Mouse (Mus musculus) gastrocnemius, postnatal 25 days (tissue): Measurements from ENCODE around the gene Vstm2l. TPM values are rescaled to one million over a fixed set of nuclear protein-coding genes. Genes with fewer than 3 reads are reported as not detected.

Experiments
- DNase-seq: peaks from one replicate; pipeline ENCODE4 v3.0.0; 2022
- long read RNA-seq, 2 experiments: library from polyadenylated mRNA; stranded (forward); transcript quantifications; one replicate each; pipeline ENCODE4 v2.0.0; 2021
- total RNA-seq, 2 experiments: library from RNA; stranded (reverse); gene quantifications; 1 replicate in 1 of 2; 2 replicates in 1 of 2; pipeline ENCODE4 v1.2.3; 2021

Vstm2l gene
- not detected for total RNA-seq
- long read RNA-seq, experiment 1 = 0 reads
- long read RNA-seq, experiment 2 = 0 reads

- DNase-seq = no peak
Observed at GRCm38 (mm10) chr2:157914105-157914764, at the start of gene Vstm2l. Gene Vstm2l, plus strand, starts transcription at chr2:157914653.

DNA sequence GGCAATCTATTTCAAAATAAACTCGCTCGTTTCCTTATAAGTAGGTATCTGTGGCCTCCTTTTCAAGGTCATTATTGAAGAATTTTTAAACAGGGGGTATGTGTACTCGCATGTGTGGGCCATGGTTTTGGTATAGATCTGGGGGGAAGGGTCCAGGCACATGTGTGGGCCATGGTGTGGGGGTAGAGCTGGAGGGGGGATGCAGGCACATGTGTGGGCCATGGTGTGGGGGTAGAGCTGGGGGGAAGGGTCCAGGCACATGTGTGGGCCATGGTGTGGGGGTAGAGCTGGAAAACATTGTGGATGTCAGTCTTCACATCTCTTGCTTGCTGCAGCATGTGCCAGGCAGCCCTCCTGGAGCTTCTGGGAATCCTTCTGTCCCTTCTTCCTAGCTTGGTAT is 47.3 kb upstream of the Vstm2l start:
- no peak for DNase-seq

DNA sequence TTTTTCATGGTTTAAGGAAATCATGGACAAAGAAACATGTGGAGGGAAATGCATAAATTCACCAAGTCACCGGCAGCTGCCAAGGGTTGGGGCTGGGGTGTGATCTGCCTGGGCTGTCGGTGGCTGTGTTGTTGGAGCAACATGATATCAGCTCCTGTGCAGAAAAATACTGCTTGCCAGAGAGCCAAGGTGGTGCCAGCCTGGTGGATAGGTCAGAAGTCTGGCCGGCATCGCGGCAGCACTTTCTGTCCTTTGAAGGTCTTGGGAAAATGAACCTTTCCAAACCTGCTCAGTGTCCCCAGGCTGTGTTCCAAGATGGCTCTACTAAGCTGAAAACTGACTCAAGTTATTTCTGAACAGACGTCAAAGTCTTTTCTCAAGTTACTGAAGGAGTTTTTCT is 44.2 kb upstream of the Vstm2l start:
- peak; percentile 87 for DNase-seq

DNA sequence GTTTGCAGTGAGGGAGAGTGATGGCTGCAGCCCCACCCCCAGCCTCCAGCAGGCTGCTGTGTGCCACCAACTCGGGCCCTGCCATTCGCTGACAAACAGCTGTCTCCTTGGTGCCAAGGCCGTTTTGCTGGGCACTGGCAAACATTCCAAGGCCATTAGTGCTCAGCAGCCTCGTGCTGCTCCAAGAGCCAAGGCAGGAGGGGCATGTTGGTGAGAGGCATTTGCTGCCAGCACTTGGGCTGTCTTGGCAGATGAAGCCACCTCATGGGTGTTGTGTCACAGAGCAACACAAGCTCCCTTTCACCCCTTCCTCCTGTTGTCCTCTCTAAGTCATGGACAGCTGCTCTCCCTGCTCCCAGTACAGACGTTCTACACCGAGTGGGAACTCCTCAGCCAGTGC is 41.2 kb upstream of the Vstm2l start:
- peak; percentile 89 for DNase-seq

DNA sequence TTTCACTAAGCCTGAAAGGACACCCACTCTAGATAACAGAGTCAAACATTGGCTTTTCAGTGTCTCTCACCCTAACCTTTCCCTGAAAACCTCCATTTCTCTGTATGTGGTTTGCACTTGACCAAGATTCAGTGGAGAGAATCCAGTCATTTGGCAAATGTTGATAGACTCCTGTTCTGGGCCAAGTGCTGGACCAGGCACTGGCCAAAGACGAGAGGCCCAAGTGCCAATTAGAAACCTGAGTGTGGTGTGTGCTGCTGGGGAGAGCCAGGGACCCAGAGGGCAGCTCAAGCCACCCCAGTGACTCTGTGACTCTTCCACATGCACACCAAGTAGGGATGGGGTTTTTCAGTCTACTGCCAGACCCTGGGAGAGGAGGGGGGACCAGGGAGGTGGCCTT is 40.8 kb upstream of the Vstm2l start:
- DNase-seq = peak; percentile 81

DNA sequence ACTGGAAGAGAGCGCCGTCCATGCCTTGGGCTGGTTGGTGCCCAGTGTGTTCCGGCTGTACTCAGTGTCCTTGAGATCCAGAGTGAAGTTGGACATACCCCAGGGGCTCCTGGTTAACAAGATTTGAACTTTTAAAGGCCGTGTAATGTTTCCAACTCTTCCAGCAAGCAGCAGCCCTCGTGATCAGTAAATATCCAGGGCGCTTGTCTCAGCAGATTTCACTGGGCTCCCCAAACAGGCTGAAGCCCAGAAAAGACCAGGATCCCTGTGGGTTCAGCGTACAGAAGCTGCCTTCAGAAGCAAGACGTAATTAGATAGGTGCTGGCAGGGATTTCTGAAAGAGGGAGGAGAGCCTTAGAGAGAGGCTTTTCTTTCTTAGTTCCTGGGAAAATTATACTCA is 39.3 kb upstream of the Vstm2l start:
- peak; percentile 66 for DNase-seq

DNA sequence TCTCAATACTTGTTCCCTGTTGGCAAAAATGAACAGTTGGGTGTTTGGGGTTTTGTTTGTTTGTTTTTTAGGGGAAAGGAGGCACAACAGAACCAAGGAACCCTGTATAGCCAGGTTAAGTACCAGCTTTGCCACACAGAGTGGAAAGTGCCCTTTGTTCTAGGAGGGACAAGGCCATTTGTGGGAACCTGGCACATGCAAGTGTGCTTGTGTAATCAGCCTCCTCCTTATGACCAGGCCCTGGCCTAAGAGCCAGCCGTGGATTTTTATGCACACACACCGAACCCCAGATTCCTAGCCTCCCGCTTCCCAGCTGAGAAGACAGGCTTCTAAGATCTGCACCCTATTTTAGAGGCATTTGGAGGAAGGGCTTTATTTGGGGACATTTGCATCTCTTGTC is 37.1 kb upstream of the Vstm2l start:
- DNase-seq = no peak

GRCm38 (mm10) chr2:157877967-157878366 is 36.5 kb upstream of the Vstm2l start:
- no peak for DNase-seq

DNA sequence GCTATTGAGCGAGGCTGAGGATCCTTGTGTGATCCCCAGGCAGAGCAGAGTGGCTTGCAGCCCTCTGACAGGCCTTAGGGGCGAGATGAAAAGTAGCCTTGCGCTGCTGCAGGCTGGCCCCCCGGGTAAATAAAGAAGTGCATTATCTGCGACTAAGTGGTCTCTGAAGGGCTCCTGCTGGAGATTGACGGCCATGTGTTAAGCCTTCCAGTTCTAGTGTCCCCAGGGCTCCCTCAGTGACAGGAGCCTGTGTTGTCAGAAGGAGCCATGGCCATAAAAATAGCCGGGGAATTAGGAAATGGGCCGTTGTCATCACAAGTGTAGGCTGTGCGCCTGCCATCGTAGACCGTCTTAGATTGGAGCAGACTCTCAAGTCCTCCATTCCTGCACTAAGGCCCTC is 32.5 kb upstream of the Vstm2l start:
- no peak for DNase-seq

GRCm38 (mm10) chr2:157887275-157888025 is 27.0 kb upstream of the Vstm2l start:
- DNase-seq = no peak

GRCm38 (mm10) chr2:157891166-157891565 is 23.3 kb upstream of the Vstm2l start:
- no peak for DNase-seq

GRCm38 (mm10) chr2:157897131-157897530 is 17.3 kb upstream of the Vstm2l start:
- DNase-seq = no peak

- peak; percentile 60 for DNase-seq
Observed at GRCm38 (mm10) chr2:157913204-157913636, 1.2 kb upstream of the Vstm2l start.

DNA sequence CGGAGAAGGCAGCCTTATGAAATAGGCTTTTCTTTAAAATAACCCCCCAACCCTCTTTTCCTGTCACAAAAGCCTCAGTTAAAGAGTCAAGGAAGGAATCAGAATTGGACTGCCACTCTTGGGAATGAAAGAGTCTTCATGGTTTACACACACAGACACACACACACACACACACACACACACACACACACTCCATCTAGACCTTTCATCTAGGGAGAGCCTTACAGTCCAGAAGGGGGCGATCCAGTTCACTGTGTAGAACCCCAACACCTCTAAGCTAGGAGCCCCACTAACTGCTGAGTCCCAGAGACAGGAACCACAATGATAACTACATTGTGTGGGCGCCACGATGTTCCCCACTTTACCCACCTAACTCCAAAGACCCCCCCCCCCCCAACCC is 748 bp upstream of the Vstm2l start:
- DNase-seq = no peak

DNA sequence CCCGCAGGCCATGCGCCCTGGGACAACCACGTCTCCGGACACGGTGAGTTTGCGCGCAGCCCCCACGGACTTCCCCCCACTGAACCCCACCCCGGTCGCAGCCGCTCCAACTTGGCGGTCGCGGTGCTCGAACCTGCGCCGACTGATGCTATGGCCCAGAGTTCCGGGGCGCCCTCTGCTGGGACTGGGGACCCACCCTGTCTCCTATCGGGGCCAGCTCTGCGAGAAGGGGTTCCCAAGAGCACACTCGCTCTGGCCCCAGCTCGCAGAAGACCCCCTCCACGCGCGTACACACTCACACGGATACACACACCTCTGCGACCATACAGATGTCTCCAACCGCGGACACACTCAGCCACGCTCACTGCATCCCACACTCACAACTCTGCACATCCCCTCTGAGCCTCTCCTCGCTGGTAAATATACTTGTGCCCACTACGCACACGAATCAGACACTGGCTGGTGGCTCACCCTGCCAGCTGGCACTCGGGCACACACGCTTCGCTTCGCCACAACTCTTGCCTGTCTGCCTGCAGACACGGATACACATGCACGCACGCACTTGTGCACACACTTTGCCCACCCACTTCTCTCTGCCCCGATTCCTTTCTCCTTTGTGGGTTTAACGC is 550 bp downstream of the Vstm2l start:
- no peak for DNase-seq

GRCm38 (mm10) chr2:157918529-157918928 is 4.1 kb downstream of the Vstm2l start:
- DNase-seq = no peak

- DNase-seq = no peak
Observed at GRCm38 (mm10) chr2:157921551-157921950, 7.1 kb downstream of the Vstm2l start.

GRCm38 (mm10) chr2:157923406-157923805 is 9.0 kb downstream of the Vstm2l start:
- no peak for DNase-seq

DNA sequence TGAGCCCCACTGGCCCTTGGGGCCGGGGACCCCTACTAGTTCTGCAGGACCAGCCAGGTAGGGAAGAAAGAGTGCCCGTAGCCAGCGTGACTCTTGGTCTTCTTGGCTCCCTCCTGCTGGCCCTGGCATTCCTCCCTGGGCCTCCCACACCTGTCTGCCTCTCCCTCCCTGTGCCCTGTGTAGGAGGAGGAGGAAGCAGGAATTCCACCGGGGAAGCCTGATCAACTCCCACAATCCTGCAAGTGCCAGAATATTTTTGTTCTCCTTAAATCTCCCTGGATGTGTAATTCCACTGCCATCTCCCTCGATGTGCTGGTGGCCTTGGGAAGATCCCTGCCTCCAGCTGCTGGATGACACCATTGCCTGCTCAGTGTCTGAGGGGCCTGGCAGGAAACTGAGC is 10.1 kb downstream of the Vstm2l start:
- DNase-seq = no peak

- no peak for DNase-seq
Observed at GRCm38 (mm10) chr2:157926502-157926901, 12.0 kb downstream of the Vstm2l start.

GRCm38 (mm10) chr2:157926927-157927326 is 12.5 kb downstream of the Vstm2l start:
- no peak for DNase-seq

GRCm38 (mm10) chr2:157927397-157927796 is 12.9 kb downstream of the Vstm2l start:
- DNase-seq = no peak

DNA sequence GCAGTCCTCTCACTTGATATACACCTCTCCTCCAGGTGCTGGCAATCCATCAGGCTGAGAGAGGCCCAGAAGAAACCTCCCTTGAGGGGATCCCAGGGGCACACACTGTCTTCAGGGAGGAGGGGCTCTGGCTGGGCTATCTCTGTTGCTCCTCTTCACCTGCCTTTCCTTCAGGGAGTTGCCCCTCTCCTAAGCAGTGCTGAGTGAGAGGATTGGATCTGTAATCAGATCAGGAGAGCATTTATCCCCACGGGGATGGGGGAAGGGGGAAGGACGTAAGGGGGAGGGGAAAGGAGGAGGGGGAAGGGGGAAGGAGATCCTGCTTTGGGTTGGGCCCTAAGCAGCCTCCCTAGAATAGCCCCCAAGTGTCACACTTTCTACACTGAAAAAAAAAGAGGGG is 13.4 kb downstream of the Vstm2l start:
- no peak for DNase-seq
